Mouse (Mus musculus) ZHBTc4 (cell line): ENCODE measurements around the gene Ccdc162.

Experiments used
- DNase-seq: peaks from one replicate; pipeline ENCODE4 v3.0.0-alpha.2; 2011; ENCODE audit warnings: low read depth, low spot score

The Ccdc162 gene

DNA sequence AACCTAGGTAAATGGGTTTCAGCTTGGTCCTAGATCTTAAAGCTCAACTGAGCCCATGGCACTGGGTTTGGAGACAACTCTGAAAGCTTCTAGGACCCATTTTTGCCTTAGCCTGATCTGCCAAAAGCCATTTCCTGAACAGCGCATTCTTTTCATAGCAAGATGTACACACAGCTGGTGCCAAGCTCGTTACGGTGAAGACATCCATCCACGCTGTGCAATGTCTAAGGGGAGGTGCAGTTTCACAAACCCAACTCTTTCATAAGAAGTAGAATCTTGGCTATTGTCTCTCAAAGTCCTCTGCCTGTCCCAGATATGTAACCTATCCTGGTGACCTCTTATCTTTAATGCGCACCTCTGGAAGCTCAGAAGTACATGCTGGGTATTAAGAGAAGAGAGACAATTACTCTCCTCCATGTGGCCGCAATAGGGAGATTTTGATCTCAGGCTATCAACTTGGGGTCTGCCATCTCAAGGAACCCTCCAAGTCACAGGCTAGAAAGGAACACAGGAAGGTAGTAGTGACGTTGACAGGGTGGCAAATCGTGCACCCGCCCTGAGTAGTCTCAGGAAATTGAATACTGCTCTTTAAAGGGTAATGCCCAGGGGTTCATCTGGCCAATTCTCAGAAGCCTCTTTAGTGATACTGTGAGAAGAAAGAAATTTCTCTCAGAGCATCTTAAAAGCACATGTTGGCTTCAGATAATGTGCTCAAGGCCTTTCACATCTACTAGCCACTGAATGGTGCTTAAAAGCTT lies 81.0 kb downstream of the Ccdc162 start:
- DNase-seq = no peak

DNA sequence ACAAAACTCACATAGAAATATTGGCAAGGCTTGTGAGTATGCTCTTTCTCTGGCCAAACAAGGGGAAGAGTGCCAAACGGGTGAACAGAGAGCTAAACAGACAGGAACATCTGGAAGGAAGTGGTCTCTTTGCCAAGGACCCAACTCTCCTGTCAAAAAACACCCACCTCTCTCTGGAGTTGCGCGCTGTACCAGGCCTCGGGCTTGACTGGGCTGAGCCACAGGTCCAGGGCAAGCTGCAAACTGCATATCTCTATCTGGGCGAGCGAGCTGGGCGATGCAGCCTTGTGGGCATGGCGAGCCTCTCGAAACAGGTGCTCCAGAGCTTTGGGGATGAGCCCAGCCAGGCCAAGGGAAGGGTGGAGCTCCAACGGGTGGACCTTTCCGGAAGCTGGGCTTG lies 82.6 kb downstream of the Ccdc162 start:
- DNase-seq = no peak

DNA sequence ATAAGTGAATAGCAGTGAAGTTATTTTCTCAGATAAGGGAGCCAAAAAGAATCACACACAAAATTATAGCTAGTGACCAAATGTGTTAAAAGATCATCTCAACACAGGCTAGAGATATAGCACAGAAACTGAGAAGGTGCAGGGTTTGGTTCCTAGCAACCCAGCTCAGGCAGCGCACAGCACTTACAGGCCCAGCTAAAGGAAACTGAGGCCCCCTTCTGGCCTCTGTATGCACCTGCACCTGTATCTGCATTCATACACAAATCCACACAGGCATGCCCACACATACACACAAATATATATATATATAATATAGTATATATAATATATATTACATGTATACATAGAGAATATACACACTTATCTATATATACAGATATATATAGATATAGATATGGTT lies 84.4 kb downstream of the Ccdc162 start:
- peak; percentile 61 for DNase-seq

DNA sequence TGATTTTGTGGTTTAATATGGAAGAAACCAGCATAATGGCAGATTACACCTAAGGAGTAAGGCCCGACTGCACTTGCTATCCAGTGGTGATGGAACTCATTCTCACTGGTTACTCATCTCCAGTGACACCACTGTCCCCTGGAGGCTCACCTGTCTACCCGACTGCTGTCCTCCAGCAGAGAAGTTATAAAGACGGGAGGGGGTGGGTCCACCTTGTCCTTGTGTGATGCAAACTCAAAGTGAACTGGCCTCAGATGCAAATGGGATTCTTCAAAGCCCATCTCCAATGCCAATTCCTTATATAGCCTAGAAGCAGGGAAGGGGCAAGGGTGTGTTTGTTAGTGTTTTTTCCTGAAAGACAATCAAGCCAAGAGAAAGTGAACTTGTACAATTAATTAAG lies 89.4 kb downstream of the Ccdc162 start:
- peak; percentile 33 for DNase-seq

DNA sequence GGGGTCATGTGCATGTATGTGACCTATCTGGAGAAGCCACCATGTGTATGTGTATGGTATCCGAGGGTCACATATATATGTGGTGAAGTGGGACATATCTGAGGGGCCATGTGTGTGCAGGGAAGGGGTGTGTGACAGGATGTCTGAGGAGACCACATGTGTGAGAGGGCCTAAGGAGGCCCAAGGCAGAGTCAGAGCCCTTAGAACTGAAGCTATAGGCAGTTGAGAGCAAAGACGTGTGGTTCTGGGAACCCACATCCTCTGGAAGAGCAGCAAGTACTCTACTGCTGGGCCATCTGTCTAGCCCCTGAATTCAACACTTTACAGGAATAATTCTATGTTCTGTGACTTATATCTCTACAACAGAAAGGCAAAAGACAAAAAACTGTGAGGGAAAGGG lies 96.4 kb downstream of the Ccdc162 start:
- no peak for DNase-seq

DNA sequence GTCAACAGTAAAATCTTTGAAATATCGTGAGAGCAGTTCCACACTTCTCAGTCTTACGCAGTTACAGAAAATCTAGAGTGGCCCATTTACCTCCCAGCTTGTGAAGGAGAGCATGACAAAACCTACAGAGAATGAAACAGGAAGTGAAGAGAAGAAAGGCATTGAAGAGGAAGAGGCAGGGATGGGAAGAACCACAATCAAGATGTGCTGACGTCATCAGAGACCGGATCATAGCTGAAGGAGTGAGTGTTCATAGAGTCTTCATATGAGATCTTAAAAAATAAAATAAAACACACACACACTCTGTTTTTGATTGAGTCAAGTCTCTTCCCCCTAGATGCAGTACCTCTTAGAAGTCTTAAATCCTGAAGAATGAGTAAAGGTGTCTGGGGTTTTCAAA lies 100.9 kb downstream of the Ccdc162 start:
- no peak for DNase-seq

DNA sequence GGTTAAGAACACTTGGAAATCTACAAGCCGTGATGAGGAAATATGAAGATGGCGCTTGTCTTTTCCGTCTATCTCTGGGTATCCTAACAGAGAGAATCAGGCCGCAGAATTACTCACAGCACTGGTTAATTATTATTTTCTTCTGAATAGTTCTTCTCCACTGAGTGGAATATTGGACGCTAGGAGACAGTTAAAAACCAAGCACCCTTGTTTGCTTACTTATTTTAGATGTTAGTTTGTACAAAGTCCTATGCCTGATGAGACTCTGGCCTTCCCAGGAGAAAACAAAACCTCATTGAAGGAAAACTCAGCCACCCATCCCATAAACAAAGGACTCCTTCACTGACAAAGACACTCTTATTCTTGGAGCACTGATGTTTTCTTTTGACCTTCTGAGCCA lies 104.5 kb downstream of the Ccdc162 start:
- peak; percentile 39 for DNase-seq

DNA sequence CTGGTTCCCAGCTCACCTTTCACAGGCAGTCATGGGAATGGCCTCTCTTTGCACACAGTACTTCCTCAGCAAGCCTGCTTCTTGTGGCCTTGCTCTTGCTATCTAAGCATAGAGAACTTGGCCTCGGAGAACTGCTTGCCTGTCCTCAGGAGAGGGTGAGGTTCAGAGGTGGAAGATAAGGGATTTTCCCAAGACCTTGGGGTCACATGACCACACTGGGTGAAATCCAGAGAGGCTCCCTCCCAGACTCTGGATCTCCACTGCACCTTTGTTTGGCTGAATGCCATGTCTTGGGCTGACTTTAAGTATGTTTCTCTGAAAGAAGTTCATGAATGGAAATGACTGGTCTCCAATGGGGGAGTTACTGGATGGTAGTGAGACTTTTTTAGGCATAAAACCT lies 107.0 kb downstream of the Ccdc162 start:
- peak; percentile 37 for DNase-seq

DNA sequence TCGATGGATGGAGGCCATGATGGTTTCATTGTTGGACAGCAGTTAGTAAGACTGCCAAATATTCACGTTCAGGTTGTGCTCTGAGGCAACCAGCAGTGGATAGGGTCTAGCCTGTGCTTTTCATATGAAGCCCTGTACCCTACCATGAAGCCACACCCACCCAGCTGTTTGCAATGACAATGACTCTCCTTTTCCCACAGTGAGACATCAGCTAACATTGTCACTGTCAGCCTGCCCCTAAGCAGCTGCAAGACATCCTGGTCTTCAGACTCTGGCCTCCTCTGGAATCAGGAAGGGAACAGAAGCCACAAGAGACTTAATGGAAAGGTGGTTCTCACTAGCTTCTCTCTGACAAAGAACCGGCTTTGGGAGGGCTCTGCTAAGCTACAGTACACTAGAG lies 107.9 kb downstream of the Ccdc162 start:
- DNase-seq = peak; percentile 45

DNA sequence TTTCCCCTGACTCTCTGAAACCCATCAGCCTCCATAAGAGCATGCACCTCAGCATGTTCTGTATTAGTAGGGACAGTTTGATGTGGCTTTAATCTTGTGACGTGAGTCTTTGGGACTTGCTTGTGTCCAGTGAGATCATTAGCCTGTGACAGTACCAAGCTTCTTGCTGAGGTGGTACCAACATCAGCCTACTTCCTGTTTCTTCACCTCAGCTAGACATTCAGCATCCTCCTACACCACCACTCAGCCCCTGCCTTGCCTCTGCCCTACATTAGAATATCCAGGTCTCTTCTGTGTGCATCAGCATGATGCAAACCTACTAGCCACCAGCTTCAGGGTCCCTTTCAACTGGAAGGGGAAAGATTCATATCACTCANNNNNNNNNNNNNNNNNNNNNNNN lies 113.8 kb downstream of the Ccdc162 start:
- no peak for DNase-seq

DNA sequence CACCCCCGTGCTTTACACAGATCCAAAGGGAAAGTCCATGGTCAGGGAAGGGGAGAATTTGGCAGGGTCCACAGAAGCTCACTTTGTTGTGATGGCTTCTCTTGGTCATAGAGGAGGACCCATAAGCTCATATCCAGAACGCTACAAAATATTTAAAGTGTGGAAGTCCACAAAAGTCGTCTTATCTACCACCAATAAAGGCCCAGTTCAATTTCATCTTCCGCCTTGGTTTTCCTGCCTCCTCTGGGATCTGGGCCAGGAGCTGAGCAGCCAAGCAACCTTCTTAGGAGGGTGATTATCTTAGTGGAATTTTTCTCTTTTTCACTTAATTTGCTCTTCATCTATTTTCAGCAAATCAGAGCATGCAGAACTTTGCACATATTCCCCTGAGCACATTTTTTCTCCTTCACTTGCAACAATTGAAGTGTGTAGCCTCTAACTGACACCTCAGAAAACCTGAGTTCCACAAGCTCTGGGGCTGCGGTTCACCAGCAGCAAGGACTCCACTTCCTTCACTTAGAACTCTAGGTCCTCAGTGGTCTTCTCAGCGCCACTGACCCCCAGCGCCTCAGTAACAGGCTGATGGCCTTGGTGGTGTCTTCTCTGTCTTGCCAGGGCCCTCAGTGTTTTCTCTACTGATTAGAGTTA lies 114.4 kb downstream of the Ccdc162 start:
- DNase-seq = no peak

DNA sequence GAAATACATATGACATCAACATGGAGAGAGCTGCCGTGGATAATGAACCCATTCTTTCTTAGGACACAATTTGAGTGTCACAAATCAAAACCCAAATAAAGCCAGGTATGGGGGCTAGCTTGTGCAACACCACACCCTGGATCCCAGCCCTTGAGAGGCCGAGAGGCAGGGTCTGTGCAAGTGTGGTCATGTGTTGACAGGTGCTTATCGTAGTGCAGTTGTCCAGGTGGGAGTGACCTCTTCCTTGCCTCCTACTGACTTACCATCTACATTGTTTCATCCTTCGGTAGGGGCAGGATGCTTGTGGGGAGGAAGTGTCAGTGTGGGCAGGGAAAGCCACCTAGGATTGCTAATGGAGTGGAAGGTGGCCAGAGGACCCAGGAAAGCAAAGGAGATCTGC lies 115.1 kb downstream of the Ccdc162 start:
- no peak for DNase-seq

DNA sequence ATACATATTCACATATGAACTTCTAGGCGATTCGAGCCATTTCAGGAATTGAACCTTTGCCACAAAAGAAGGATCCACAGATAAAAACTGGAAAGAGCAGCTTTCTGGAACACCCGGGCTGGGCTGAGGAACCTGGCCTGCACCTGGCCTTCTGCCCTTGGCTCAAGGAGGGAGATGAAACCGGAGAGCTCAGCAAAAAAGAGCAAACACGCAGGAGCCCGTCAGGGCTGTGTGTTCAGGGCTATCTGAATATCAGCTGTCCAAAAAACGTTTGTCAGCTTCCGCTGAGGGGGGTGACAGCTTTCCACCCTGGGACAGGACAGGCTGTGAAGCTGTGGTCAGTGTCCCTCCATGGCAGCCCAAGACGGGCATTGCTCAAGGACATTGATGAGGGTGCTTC lies 117.4 kb downstream of the Ccdc162 start:
- DNase-seq = no peak

DNA sequence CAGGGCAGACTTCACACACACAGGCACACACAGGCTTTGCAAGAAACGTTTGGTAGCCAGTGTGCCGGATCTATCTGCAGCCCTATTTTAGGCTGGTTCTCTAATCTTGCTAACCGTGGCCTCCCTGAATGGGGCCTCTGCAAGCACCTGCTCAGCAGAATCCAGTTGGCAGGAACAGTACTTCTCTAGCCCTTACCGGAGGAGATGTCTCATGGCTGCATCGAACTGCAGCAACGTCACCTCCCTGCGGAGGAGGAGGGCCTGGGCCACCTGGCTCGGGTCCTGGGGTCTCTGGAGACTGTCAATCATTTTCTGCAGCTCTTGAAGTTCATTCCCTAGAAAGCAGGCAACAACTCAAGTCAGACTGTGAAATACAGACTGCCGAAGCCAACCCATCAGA lies 118.2 kb downstream of the Ccdc162 start:
- no peak for DNase-seq

DNA sequence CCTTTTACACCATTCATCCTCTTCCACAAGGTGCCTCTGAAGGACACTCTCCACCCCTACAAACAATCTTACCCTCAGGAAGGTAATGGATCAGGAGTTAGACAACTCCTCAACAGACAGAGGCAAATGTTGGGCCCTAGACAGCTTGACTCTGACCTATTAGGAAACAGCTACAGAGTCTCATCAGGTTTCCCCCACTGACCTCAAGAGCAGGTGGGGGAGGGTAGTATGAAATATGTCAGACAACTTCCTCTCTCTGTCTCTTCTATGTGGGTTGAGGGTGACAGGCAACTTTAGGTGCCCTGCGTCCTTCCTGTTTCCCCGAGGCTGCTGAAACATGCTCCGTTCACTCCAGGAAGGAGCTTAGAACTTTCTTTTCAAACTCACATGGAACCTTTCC lies 120.9 kb downstream of the Ccdc162 start:
- DNase-seq = no peak

DNA sequence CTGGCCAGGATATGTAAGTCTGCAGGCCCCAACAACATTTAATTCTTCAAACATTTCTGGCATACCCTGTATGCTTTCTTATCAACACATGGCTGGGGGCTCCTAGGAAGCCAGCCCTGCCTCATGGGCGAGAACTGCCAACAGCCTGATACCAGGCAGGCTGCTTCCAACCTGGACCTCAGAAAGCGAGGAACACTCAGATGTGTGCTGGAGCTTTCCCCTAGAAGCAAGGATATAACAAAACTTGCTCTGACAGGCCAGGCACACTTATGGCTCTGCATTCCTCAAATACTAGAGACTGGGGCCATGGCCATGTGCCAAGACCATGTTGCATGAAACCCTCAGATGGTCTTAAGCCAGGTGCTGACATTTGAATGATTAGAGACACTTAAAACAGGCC lies 121.5 kb downstream of the Ccdc162 start:
- DNase-seq = no peak

DNA sequence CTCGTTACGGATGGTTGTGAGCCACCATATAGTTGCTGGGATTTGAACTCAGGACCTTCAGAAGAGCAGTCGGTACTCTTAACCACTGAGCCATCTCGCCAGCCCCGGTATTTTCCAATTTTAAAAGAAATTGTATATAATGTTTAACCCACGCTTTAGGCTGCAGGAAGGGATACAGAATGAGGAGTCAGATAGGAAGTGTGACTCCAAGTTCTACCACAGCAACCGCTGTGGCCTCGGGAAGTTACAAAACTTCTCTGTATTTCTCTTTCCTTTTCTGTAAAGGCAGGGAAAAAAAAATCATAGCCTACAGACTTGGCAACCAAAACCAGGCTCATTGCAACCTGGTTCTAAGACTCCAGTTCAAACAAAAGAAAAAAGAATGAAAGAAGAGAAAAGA lies 122.0 kb downstream of the Ccdc162 start:
- DNase-seq = no peak

DNA sequence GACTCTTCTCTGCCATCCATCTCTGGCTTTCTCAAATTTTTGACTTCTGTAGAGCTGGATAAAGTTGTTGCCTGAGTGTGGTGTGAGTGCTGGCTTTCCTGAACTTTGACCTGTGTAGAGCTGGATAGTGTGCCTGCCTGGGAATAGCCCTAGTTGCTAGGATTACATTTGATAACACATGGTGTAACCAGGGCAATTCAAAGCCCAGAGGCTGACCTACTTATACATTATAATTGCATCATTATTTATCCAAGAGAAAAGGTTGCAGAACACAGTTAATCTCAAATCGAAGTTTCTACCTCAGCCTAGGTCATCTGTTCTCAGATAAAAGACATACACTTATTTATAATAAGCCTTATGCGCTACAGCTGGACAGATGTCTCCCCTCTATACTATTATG lies 127.8 kb downstream of the Ccdc162 start:
- DNase-seq = no peak

DNA sequence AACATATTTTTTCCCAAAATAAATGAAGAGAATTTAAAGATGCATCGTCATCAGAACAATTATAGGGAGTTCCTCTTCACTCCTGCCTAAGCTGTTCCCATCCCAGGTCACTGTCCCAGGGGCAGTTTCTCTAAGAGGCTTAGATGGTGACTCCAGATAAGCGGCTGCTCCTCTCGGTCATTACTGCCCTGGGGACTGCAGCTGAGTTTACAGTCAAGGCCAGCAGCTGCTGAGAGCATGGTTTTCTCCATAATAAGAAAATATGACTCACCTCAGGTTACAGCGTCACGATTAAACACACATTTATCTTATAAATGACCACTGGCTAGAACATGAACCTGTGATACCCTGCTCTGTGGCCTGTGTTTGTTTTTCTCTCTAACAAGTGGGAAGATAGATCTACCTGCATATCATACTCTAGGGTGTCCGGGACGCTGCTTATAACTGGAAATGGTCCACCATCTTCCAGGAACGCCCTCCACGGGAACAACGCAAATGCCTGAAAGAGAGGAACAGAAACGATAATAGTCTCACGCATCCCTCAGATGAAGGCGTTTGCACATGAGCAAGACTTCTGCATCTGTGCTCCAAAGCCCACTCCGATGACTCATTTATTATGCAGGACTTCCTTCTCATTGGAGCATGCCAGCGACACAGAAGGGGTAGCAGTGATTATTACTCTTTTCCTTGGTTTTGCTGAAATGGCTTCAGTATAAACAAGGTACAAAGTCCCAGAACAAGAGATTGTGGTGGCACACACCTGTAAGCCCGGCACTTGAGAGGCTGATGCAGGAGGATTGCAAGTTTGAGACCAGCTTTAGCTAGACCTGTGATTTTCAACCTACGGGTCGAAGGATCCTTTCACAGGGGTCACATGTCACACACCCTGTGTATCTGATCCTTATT lies 129.2 kb downstream of the Ccdc162 start:
- DNase-seq = no peak

DNA sequence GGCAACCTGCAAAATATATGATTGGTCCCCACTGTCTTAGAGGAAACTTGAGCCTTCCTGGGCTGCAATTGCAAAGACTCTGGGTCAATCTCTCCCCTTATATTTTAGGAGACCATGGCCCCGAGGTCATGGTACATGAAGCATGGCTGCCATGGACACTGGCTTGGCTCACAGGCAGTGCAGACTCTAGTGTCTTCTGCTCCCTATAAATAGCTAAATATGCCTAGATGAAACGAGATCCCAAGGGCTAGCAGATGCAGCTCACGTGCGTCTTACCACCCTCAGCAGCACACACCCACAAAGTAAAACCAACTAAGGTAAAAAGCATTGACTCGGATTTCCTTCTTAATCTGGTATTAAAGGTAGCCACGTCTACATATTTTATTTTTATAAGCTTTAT lies 133.1 kb downstream of the Ccdc162 start:
- DNase-seq = no peak

DNA sequence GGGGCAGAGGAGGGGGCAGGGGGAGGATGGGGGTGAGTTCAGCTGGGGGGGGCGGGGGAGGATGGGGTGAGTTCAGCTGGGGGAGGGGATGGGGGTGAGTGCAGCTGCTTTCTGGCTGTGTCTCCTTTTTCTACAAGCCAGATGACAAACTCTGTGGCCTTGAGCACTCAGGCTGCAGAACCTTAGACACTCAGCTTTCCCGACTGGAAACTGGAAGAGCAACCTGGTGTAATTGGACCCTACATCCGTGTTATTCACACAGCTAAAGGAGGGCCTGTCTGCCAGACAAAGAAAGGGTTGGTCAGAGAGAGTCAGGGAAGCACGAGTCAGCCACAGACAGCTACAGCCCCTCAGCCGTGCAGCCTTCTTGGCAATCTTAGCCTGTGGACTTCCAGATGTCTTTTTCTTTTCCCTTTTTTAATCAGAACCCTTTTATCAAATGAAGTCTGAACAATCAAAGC lies 133.5 kb downstream of the Ccdc162 start:
- DNase-seq = peak; percentile 64

DNA sequence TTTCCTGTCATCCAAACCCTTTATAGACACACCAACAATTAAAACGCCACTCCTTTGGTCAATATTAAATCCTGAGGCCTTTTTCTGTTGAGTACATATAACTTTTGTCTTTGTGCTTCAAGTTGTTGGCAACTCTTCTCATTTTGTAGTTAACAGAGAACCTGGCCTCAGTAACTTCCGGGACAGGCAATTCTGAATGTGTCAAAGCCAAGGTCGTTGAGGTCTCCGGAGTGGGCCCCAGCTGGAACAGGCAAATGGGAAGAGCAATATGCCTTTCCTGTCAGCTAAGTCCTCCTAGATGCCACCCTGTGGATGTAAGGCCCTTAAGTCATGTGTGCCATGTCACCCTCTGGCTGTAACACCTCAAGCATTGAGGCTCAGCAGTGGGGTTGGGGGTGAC lies 136.0 kb downstream of the Ccdc162 start:
- no peak for DNase-seq
